Mouse (Mus musculus): ENCODE data around the gene Efs. TPM values are rescaled to one million over a fixed set of nuclear protein-coding genes. Genes with fewer than 3 reads are reported as not detected.
A peak's percentile ranks its signal among the peaks of the same experiment; 100 is the strongest.
"Not testable (repeated sequence)": the region's sequence is repeated elsewhere in the genome, so short reads cannot be mapped to it uniquely, and the experiment has no call there.

Efs gene
- total RNA-seq, 4 experiments from 2014 or later: 0.48 to 1.1 (median 0.86) TPM

GRCm38 (mm10) chr14:54948781-54949180 is 22.9 kb upstream of the Efs start:
- no peak for DNase-seq (ENCODE audit: low spot score in 2 of 2)

DNA sequence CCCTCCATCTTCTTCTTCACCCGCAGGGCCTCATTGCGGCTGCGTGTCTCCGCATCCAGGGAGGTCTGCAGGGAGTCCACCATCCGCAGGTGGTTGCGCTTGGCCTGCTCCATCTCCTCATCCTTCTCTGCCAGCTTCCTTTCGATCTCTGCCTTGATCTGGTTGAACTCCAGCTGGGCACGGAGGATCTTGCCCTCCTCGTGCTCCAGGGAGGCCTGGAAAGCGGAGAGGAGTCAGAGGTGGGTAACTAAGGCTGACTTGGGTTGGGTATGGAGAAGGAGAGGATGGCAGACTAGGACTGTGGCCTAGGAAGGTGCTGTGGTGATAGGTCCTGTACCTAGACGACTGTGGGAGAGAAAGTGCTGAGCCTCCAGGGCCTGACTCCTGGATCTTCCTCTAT is 21.1 kb upstream of the Efs start:
- not testable (repeated sequence) for DNase-seq (ENCODE audit: low spot score in 2 of 2)

DNA sequence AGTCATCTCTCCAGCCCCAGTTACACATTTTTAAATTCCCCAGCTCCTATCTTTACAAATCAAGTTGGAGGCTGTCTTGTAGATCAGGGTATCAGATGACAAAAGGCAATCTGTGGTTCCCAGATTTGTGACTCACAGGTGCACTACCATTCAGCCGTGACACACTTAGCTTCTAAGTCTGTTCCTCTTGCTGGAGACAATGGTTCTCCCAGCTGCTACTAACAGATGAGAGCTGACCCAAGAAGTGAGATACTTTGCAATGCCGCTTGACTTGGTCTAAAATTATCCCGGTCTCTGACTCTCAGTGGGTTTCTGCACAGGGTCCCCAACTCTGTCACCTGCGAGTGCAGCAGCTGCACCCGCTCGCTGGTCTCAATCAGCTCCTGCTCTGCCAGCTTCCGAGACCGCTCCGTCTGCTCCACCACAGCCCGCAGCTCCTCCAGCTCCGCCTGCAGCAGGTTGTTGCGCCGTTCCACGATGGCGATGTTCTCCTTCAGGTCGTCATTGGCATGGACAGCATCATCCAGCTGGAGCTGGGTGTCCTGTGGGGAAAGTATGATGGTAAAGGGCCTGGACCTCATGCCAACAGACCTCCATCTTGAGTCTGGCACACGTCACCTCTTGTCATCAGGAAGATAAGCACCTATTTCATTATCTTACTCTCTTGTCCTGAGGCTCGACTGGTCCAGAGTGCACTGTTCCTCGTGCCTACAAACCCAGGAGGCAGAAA is 20.2 kb upstream of the Efs start:
- no peak for DNase-seq (ENCODE audit: low spot score in 2 of 2)

DNA sequence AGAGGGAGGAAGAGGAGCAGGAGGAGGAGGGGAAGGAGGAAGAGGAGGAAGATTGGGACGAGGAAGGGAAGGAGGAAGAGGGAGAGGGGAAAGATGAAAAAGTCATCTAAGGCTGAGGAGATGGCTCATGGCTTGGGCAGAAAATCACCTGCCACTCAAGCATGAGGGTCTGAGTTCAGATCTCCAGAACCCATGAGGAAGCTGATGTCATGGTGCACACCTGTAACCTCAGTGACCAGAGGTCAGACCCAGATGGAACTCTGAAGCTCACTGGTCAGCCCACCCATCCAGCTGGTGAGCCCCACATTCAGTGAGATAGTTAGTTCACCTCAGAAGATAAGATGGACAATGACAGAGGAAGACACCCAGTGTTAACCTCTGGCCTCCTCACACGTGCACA is 19.0 kb upstream of the Efs start:
- no peak for DNase-seq (ENCODE audit: low spot score in 2 of 2)

DNA sequence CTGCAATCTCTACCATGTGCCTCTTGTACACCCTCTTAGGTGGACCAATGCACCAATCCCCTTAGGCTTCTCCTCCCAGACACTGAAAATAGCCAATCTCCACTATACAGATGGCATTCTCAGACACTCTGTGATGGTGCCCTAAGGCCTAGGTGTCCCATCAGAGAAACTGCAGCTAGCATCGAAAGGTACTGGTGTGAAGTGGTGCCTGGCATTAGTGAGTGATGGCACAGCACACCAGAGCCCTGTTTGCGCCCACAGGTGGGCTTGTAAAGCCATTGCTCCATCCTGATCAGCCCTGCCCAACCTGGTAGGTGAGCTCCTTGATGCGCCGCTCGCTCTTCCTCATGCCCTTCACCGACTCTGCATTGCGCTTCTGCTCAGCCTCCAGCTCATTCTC is 18.0 kb upstream of the Efs start:
- DNase-seq (ENCODE audit: low spot score in 2 of 2): no peak

DNA sequence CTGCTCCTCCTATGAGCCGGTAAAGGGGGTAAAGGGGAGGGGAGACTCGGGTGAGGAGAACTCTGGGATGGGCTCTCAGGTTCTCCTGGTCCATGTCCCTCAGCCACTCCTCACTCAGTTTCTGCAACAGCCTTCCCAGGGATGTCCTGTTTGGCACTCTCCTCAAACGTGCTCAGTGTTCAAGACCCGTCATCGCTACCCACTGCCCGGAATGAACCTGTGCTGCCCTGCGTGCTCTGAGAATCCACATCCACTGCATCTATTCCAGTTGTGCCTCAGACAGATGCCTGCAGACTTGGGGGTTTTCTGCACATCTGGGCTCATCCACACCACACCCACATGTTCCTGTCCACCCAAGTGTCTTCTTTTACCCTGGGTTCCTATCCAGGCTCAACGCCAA is 16.6 kb upstream of the Efs start:
- no peak for DNase-seq (ENCODE audit: low spot score in 2 of 2)

DNA sequence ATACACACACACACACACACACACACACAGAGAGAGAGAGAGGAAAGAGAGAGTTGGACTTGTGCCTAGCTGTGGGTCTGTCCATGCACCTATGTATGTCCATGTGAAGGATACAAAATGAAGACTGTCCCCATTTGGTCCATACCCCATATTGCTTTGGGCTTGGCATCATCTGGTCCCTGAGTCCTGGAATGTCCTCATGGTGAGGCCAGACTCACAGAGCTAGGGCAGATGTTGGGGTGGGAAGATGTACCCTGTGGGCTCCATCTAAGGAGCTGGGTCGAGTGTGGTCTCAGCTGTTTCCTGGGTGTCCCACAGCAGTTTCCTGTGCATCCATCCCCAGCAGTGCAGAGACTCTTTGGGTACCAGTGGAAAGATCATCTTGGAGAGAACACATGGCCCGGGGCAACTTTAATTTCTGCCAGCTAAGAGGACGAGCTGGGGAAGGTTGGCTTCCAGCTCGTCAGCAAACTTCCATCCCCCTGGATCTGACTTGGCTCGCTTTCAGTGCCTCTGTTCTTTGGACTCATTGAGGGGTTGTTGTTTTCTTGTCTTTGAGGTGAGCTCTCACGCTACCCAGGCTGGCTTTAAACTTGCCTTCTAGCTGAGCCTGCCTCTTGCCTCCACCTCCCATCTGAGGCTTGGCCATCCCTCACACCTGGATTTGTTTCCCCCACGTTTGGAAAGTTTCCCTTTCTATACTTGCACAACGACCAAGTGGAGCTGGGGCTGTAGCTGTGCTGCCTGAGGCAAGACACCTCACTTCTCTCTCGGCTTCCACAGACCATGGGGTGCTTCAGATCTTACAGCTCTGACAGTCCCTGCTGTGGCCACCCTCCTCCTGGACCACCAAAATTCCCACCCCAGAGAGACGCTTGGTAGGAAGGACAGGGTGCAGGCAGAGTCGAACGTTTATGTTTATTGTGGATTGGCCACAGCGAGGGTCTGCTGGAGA is 15.4 kb upstream of the Efs start:
- DNase-seq (ENCODE audit: low spot score in 2 of 2): no peak

DNA sequence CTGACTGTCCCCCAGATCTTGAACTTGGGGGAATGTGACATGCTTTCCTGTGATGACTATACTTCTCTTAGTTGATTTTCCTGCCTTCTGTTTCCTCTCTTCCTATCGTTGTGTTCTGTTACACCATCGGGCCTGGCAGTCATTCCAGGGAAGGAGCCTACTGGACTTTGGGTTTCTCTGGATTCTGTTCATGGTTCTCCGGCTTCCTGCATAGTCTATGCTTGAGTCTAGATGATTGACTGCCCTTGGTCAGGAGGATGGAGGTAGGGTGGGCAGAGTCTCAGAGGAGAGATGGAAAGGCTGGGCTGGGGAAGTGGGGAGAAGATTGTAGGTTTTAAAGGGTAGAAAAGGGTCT is 14.2 kb upstream of the Efs start:
- DNase-seq (ENCODE audit: low spot score in 2 of 2): no peak

DNA sequence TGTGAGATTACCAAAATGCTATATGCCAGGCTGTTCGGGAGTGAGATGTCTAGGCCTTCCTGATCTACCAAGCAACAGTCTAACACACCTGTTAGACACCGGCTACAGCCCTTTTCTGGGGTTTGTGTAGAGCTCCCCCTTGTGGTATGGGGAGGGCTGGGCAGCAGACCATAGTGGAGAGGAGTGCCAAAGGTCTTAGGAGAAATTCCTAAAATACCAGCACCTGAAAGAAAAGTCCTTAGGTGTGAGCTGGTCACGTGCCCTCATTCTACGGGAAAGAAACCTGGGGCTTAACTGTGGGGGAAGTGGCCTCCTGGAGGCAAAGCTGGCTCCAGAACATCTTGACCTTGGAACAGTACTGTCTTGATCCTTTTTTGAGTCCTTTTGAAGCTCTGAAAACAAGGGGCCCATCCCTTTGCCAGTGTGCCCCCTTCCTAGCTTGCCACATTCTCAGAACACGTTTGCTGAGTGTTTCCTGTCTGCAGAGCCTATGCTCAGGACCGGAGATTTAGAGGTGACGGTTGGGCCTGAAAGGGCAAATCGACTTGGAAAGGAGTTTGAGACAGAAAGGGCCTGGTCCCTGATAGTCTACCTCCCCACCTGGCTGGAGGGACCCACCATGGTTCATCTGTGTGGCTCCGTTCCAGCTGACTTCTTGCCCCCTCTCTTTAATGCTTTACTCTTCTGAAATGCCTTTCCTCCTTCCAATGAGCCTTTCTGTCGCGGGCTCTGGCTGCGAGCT is 13.7 kb upstream of the Efs start:
- DNase-seq (ENCODE audit: low spot score in 2 of 2): peak; percentile 26 to 39

DNA sequence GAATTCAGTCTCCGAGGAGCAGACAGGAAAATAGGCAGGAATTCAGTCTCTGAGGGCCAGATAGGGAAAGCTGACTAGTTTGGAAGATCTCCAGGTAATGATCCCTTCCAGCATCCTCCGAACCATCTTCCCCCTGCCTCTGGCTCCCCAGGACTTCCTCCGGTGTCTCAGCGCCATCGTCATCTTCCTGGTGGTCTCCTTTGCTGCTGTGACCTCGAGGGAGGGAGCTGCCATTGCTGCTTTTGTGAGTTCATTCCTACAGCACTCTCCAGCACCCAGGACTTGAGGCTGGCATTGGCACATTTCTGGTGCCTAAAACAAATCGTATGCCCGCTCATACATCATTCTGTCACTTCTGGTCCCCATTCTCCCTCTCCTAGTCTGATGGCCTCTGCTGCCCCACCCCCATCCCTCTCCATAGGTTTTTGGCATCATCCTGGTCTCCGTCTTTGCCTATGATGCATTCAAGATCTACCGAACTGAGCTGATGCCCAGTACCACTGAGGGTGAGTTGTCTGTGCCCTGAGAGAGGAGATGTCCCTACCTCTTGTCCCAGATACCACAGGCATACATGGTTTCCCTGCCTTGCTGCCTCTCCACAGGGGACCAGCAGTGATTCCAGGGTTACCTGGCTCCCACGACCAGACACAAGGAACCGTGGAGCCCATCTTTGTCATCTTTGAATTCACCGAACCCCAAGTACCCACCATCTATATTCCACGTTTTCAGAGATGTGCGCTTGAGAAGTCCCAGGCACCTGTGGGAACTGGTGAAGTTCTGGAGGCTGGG is 12.7 kb upstream of the Efs start:
- DNase-seq (ENCODE audit: low spot score in 2 of 2): no peak

DNA sequence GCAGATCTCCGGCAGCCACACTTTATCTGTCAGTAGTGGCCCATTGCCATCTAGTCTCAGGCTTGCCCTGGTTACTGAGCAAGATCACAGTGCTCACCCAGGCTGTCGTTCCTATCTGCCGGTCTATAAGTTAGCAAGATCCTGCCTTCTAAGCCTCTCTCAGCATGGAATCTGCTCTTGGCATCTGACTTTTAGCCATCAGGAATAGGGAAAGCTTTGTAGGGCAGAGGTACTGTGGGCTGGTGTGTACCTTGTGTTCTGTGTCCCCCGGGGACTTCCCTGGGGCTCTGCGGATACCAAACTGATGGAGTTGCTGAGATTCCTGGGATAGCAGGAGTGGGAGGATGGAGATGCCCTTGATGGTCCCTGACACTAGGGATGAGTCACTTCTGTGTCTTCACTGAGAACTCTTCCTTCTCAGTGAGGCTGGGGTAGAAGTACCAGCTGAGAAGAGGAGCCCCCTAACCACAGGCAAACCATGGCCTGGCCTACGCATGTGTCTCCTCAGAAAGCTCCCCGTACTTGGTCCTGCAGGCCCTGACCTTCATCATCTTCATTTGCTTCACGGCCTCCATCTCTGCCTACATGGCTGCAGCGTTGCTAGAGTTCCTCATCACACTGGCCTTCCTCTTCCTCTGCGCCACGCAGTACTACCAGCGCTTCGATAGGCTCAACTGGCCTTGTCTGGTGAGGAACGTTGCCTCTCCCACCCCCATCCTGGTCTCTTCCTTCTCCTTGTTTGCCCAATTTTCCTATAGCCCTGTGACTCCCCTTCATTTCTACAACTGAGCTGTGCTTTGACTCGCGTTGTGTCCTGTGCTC is 11.6 kb upstream of the Efs start:
- DNase-seq (ENCODE audit: low spot score in 2 of 2): no peak

- DNase-seq (ENCODE audit: low spot score in 2 of 2): no peak
These were observed 10.9 kb upstream of the Efs start for GRCm38 (mm10) chr14:54936831-54937160.

DNA sequence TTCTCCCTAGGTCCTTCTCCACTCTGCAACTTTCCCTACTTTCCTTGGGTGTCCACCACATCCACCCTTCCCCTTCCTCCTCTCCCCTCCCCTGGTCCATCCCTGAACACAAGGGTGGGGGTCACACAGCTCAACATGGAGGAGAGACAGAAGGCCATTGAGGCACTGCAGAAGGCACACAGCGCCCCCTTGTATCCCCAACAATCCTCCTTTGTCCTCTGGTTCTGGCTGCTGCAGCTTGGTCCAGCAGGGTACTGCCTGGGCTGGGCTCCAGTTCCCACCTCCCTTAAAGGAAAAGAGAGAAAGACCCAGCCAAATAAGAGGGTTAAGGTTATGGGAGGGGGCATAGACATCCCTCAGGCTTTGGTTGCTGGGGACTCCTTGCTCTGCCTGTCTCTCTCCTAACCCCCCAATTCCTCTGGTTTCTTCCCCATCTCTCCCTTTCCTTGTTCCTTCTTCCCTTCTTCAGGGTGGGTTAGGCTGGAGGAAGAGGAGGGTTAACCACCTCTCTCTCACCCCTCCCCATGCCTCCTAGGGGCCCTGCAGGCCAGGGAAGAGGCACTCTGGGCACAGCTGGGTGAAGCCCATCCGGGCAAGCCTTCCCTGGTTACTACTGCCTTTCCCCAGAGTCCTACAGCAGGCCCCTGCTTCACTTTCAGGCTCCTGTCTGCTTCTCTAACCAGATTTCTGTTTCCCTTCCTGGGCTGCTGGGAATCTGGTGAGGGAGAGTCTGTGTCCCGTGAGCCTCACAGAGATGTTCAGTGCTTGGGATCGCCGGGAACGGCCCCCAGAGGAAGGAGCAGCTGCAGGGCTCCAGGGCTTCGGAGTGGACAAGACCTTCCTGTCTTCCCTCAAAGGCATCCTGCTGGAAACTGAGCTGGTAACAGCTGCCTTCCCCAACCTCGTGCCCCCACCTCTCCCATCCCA is 10.2 kb upstream of the Efs start, which contains the start of gene Cmtm5:
Cmtm5 (plus strand) TSS at position 358 of the 927 bp plus-strand sequence.
- DNase-seq (ENCODE audit: low spot score in 2 of 2): no peak

DNA sequence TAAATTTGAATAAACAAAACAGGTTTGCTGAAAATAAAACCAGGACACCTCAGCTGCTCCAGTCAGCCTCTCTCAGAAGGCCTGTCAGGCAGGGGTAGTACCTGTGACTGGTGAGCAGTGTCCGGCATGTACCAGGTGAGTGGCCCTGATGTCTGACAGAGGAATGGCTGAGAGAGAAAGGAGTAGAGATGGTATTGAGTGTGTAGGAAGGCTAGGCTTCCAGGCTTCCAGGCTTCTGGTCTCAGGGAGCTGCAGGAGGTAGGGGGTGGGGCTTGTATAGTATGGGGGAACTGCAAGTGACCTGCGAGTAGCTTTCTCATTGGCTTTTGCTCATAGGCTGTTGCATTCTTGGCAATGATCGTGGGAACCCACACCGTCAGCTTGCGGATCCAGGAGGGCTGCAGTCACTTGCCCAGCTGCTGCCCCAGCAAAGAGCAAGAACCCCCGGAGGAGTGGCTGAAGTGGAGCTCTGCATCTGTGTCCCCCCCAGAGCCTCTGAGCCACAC is 6.8 kb upstream of the Efs start, which contains the start of gene Il25:
Il25 (plus strand) TSS at position 51 of the 506 bp plus-strand sequence.
- DNase-seq (ENCODE audit: low spot score in 2 of 2): no peak

DNA sequence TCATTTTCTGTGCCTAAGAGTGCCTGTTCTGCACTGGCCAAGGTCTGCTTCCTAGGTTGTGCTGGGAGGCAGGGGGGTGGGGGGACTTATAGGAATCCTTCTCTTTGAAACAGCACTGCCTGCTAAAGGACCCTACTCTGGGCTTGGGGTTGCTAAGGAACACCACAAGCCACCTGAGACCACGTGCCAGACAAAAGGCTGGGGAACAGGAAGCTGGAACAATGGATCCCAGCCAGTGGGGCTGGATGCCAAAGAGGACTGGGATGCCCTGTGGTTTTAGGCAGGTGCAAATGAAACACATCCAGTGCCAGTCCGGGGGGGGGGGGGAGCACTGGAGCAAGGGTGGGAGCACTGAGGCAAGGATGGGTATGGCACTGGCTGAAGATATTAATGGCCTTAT is 4.5 kb upstream of the Efs start:
- DNase-seq (ENCODE audit: low spot score in 2 of 2): no peak

DNA sequence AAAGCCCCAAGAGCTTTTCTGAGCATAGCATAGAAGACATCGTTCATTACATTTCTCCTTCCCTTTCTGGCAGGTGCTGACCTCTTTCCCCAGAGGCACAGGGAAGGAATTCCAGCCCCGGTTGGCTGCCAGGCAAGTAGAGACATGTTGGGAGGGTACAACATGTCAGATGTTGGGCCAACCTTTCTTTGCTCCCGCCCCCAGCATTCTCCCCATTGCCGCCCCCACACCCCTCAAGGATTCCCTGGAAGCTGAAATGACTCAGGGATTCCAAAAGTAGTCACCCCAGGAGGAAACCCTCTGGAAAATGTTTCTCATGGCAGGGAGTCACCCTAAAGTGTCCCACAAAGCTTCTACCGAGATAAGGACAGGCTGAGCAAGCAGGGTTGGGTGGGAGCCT is 3.9 kb upstream of the Efs start:
- DNase-seq (ENCODE audit: low spot score in 2 of 2): no peak

DNA sequence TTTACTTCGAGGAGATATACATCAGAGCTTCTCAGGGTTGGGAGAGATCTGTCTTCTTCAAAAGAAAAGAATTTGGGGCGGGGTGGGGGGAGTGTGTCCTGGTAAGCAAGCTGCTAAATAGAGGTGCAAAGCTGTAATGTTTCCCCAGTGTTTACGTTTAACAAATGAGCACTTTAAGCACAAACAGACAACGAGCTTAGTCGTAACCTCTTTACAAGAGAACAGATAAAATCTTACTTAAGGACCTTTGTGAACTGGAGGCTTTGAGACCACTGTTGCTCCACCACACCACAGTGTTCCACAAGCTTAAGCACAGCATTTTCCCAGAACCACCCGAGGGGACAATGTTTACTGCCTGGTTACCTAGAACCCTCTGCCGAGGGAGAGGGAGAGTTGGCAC is 1.4 kb upstream of the Efs start:
- no peak for DNase-seq (ENCODE audit: low spot score in 2 of 2)

DNA sequence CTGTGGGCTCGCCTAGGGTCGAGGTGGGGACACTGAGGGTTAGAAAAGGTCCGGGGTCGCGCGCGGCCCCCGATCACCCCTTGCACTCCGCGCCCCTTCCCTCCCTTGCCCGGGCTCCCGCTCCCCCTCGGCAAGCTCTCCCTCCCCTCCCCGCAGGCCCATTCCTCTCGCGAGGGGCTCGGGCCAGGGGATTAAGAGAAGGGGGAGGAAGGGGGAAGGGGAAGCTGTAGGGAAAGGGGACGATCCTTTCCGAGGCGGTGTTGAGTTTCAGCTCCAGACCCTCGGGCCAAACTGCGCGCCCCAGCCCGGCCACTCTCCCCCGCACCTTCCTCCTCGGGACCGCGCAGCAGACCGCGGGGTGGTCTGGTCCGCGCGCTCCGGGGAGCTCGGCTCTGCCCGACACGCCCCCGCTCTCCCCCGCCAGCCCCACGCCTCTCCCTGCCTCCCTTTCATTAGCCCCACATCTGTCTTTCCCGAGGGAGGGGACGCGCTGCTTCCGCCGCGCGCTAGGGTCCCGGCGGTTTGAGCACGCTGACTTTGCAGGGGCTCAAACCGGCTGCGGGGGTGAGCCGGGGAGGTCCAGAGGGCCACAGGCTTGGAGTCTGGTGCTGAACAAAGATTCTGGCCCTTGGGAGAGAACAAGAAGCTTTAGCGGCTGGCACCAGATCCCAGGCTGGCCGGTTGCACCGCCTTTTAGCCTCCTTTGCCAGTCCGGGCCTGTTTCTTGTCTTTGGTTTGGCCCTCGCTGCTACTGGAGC is 654 bp upstream of the Efs start:
- DNase-seq (ENCODE audit: low spot score in 2 of 2): peak; percentile 16 to 36

Measured in gastrocnemius, adult 8-10 months (tissue).